Mouse (Mus musculus): ENCODE data around the gene Tbc1d22a.
A peak's percentile ranks its signal among the peaks of the same experiment; 100 is the strongest.

Tbc1d22a gene

DNA sequence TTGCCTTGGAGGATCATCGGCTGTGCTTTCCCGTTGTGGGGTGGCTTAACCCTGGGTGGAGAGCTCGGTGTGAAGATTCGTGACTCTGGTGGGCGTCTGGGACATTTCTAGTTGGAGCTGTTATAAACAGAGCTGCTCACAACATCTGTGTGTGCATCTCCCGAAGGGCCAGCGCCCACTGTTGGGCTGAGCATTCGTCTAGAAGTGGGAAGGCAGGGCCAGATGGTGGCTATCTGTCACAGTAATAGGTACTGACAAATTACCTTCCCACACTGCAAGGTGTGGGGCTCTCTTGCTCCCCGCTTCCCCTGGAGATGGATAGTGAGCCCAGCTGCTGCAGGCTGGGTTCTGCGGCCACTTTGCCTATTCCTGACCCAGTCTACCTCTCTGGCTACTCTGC is 289.2 kb downstream of the Tbc1d22a start:
- DNase-seq (ENCODE audit: low spot score in 2 of 2) = peak in 1 of 2 experiments; percentile 8

- no peak for DNase-seq (ENCODE audit: low spot score in 2 of 2)
These were observed 292.4 kb downstream of the Tbc1d22a start for GRCm38 (mm10) chr15:86506666-86507065.

DNA sequence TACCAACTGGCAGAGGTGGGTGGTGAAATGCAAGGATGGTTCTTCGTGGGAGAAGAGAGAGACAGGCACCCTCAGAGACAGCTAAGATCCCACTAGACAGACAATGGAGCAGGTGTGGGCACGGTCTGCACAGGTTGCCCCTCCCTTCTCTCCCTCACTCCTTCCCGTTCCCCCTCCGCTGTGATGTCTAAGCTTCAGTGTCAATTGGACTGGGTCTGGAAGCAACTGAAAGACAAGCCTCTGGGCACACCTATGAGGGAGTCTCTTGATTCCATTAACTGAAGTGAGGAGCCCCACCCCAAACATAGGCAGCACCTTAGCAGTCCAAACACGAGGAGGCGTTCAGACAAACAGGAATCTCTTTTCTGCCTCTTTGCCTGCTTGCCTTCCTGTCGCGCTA is 293.3 kb downstream of the Tbc1d22a start:
- DNase-seq (ENCODE audit: low spot score in 2 of 2) = peak in 1 of 2 experiments; percentile 6

GRCm38 (mm10) chr15:86508406-86509176 is 294.3 kb downstream of the Tbc1d22a start:
- DNase-seq (ENCODE audit: low spot score in 2 of 2) = no peak

DNA sequence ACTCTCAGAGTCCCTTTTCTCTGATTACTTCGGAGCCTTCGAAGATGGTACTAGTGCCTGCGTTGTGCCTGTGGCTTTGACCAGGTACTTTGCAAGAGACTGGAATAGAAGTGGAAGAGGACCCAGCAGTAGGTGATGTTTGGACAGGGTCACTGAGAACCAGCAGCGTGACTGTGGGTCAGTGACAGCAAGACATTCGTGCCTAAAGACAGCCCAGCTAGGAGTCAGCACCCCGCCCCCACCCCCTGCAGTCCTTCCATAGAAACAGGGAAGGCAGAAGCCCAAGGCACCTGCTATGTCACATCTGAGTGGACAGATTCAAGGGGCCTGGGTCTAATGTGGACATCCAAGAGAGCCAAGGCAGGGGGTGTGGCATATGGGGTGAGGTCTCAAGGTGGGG is 295.3 kb downstream of the Tbc1d22a start:
- no peak for DNase-seq (ENCODE audit: low spot score in 2 of 2)

- no peak for DNase-seq (ENCODE audit: low spot score in 2 of 2)
These were observed 296.9 kb downstream of the Tbc1d22a start for GRCm38 (mm10) chr15:86511181-86511580.

GRCm38 (mm10) chr15:86513336-86513735 is 299.1 kb downstream of the Tbc1d22a start:
- DNase-seq (ENCODE audit: low spot score in 2 of 2) = no peak

- no peak for DNase-seq (ENCODE audit: low spot score in 2 of 2)
These were observed 305.9 kb downstream of the Tbc1d22a start for GRCm38 (mm10) chr15:86520201-86520600.

DNA sequence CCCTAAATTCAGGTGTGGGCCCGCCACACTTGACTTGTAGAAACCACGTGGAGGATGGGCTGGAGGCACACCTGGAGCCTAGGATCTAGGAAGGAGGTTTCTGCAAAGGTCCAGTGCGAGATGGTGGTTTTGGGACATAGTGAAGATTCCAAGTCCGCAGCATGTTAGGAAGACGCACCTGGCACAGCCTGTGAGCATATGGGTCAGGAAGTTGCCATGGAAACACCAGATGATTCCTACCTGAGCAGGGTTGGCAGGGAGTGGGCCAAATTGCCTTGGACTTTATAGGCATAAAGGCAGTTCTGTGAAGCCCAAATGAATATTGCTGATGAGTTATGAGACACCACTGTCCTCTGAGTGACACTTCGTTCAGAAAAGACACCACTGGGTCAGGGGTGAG is 321.1 kb downstream of the Tbc1d22a start:
- DNase-seq (ENCODE audit: low spot score in 2 of 2) = no peak

- no peak for DNase-seq (ENCODE audit: low spot score in 2 of 2)
These were observed 328.1 kb downstream of the Tbc1d22a start for GRCm38 (mm10) chr15:86542371-86542770.

- no peak for DNase-seq (ENCODE audit: low spot score in 2 of 2)
These were observed 330.0 kb downstream of the Tbc1d22a start for GRCm38 (mm10) chr15:86544122-86544795.
